Mouse (Mus musculus): ENCODE measurements around the gene Tbc1d12.
"Not testable (repeated sequence)": the region's sequence is repeated elsewhere in the genome, so short reads cannot be mapped to it uniquely, and the experiment has no call there.

Tbc1d12 gene

DNA sequence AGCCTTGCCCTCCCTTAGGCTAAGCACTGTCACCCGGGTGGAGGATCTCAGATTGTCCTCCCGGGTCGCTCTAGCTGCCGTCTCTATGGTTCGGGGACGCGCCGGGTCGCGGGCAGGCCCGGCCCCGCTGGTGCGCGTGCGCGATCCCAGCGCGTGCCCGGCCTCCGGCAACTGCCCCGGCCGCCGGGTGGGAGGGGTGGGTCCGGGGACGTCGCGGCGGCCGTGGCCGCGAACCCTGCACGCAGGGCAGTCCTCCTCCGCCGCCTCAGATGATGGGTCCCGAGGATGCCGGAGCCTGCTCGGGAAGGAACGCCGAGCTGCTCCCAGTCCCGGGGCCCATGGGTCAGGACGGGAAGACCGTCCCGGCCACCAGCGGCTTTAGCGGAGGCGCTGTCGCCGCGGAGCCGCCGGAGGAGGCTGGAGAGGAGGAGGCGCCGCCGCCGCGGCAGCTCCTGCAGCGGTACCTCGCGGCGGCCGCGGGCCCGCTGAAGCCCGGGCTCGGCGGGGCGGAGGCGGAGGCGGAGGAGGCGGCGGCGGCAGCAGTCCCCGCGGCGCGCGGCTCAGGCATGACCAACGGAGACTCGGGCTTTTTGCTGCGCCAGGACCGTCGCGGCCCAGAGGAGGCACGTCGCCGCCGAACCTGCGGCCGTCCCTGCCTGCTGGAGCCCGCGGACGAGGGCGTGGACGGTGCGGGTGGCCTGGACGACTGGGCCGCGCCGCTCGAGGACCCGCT, at the start of gene Tbc1d12:
Gene Tbc1d12, plus strand, starts transcription at position 142 of the 733 bp plus-strand sequence.
- DNase-seq, result peak; percentile 92 to 97

DNA sequence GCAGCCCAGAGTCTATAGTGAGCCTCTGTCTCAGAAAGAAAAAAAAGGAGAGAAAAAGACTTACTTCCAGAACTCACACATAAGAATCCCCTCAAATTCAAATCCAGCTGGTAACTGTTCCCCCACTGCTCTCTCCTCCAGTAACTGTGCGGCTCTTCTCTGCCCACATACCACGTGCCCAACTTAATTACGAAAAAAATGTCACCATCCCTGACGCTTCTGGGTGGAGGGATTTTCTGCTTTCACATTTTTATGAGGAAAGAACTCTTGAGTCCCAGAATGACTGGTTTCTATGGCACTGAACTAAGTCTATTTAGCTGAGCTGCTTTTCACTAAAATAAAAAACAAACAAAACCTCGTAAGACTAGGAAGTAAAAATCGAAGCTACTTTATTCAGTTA, 48.6 kb upstream of the Tbc1d12 start:
- no peak for DNase-seq

- no peak for DNase-seq
These were observed 42.8 kb upstream of the Tbc1d12 start for GRCm38 (mm10) chr19:38793563-38794045.

- DNase-seq, result no peak
These were observed 39.8 kb upstream of the Tbc1d12 start for GRCm38 (mm10) chr19:38796546-38796945.

GRCm38 (mm10) chr19:38798291-38798690, 38.1 kb upstream of the Tbc1d12 start:
- no peak for DNase-seq

- no peak for DNase-seq
These were observed 37.6 kb upstream of the Tbc1d12 start for GRCm38 (mm10) chr19:38798801-38799200.

DNA sequence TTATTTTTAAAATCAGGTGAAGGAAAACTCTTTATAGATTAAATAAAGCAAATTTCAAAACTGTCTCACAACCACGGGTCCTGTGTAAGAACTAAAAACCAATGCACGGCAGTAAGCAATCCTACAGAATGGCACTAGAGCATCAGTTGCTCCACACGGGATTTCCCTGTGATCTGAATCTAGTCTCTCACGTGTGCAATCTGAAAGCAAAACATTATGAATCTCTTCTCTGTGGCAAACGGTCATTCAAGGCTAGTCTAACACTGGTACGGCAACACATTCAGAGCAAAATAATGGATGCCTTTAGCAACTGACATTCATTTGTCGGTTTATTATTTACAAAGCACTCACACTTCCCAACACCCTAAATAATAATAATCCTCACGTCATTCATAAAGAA, 18.2 kb upstream of the Tbc1d12 start:
- no peak for DNase-seq

DNA sequence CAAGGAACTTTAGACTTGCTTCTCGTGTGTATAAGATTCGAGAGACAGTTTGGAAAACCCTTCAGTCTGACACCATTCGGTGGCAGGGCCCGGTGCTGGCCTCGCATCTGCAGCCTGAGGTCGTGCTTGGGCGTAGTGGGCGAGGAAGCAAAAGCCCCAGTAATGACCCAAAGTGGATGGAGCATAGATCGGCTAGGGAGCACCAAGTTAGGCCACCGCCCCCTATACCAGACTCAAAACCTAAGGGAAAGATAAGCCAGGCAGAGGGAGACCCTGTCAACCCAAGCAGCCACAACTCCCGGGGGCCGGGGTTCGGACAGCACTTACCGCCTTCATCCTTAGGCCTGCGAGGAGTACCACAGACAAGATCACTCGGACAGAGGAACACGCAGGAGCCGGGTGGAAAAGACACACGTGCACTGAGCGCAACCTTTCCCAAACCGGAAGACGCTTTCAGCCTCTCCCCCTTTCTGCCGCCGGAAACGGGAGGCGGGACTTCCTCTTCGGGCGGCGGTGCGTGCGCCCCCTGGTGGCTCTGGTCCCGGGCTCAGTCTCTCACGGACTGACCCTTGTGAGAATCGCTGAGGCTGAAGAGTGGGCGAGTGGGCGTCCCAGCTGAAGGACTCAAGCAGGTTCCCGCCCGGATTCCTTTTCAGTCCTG, 17.5 kb upstream of the Tbc1d12 start, which contains the start of gene Noc3l:
Gene Noc3l, minus strand, starts transcription at position 472 of the 661 bp plus-strand sequence.
- peak; percentile 93 to 95 for DNase-seq

DNA sequence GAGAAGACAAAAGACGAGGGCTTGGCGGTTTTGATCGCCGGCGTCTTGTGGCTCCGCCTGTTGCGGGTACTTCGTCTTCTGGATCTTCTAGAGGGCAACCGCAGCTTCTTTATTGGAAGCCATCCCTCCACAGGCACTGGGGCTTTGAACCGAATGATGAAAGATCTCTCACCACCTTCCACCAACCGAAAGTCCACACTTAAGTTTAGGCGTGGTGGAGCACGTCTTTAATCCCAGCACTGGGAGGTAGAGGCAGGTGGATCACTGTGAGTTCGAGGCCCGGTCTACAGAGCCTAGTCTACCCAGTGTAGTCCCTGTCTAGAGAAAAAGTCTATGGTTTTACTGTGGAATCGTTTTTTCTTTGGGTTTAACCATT, 17.0 kb upstream of the Tbc1d12 start:
- no peak for DNase-seq

DNA sequence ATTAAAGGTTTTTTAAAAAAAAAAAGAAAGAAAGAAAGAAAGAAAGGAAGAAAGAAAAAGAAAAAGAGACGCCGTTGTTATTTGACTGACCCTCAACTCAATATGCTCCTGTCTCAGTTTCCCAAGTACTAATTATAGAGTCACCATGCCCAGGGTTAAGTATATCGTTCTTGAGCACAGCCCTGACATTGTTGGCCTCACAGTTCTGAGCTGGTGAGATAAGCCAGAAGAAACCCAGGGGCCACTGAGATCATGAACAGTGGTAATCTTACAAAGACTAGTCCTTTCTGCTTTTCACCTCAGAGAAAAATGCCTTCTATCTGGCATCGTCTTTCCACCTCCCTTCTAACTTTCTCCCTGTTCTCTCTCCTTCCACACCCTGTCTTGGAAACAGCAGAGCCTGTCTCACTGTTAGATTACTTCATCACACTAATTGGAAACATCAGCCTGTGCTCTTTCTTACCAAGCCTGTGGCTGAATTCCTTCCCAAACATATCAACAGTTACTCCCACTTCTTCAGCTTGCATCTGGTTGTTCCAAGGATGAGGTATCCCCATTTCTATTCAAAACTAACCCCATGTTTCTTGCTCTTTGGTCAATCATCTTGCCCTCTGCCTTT, 16.1 kb upstream of the Tbc1d12 start:
- no peak for DNase-seq

DNA sequence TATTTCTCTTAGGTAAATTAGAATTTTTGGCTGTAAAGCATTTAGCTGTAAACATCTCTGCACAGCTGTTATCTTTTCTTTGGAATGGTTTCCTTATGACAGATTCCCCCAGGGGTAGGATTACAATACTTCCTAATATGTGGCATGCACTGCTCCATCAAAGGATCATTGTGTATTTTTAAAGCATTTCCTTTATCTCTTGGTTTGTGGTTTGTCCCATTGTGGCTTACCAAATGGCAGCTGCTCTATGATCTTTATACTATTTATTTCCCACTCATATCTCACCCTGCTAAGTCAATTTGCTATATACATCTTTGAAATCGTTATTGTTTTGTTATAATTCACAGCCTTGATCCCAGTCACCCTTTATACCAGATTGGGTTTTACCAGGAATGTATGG, 3.2 kb upstream of the Tbc1d12 start:
- no peak for DNase-seq

- no peak for DNase-seq
These were observed 318 bp upstream of the Tbc1d12 start for GRCm38 (mm10) chr19:38836084-38836437.

DNA sequence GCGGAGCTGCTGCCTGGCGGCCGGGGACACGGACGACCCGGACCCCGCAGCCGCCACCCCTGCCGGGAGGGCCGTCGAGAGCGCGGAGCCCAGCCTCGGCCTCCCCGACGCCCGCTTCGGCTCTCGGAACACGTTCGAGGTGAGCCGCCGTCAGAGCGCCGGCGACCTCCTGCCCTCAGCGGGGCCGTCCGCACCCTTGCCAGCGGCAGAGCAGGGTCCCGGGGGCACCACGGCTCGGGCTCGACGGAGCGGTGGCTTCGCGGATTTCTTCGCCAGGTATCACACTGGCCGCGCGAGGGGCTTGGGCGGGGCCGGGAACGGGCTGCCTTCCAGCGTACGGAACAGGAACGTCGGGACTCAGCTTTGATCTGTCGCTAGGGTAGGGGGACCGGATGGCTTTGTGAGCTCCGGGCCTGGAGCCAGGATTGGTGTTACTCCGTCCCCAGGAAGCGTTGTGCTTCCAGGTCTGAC, 827 bp downstream of the Tbc1d12 start:
- DNase-seq, result peak; percentile 75 to 81

DNA sequence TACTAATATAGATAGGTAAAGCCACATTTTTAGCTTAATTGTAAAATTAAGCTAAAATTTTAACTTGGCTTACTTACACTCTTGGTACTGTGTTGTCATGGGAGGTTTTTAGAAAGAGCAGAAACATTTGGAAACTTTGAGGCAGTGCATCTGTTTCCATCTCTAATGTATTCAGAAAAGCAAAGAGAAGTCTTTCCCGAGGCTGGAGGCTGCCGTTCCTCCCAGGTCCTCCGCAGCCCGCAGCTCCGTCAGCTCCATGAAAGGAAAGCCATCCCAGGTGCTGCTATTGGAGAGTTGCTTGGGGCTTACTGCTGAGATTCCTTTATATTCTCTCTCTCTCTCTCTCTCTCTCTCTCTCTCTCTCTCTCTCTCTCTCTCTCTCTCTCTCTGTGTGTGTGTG, 8.4 kb downstream of the Tbc1d12 start:
- no peak for DNase-seq

GRCm38 (mm10) chr19:38846373-38846772, 10.0 kb downstream of the Tbc1d12 start:
- DNase-seq, result no peak

GRCm38 (mm10) chr19:38858224-38858623, 21.8 kb downstream of the Tbc1d12 start:
- DNase-seq, result no peak

DNA sequence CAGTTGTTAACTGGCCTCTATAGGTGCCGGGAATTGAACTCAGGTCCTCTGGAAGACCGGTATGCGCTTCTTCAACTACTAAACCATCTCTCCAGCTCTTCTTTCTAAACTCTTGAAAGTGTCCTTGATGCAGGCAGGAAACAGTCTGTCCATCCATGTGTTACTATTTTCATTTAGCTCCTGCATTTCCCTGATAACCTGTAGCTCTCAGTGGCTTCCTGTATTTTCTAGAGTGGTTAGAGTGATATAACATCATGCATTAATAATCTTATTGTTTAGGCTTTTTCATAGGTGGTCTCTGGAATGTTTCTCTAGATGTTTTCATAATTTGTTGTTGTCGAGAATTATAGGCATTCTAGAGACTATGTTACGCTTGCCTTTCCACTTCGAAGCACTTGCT, 26.1 kb downstream of the Tbc1d12 start:
- no peak for DNase-seq

DNA sequence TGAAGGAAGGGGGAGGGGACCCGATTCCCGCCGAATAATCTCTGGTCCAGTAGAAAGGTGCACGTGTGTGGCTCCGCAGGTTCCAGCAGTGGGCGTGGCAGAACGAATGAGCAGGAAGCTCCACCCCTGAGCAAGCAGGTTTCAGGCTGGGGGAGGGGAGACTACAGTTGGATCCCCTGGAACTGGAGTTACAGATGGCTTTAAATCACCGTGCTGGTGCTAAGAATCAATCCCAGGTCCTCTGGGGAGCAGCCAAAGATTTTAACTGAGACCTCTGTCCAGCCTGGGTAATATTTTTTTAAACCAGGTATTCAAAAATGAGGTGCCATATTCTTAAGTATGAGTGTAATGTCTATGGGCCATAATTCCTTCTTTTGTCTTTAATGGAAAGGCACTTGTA, 38.4 kb downstream of the Tbc1d12 start:
- DNase-seq, result not testable (repeated sequence)

DNA sequence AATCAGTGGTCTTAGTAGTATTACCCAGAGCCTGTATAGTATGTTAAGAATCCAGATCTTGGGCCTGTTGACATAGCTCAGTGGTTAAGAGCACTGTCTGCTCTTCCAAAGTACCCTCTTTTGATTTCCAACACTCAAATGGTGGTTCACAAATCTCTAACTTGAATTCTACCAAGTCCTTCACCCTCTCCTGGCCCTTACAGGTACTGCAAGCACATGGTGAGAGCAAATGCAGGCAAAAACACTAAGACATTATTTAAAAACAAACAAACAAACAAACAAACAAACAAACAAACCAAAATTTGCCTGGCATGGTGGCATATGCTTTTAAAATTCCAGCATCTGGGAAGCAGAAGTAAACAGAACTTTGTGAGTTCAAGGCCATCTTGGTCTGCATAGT, 43.9 kb downstream of the Tbc1d12 start:
- DNase-seq, result peak in 1 of 2 experiments; percentile 7

- DNase-seq, result no peak
These were observed 65.1 kb downstream of the Tbc1d12 start for GRCm38 (mm10) chr19:38901146-38902135.

DNA sequence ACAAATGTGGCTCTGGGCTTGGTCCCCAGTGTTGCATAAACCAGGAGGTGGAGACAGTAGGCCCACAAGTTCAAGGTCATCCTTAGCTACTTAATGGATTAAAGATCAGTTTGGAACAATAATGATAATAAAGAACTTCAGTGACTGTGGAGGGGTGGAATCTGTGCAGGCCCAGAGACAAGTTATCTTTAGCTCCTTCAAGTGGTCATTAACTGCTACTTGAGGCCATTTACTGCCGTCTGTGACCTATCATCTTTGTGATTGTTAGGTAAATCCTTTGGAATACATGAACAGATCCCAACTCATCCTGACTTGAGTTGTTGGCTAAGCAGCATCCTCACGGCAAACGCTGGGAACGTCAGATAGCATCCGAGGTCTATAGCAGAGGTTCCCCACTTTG, 66.1 kb downstream of the Tbc1d12 start:
- DNase-seq, result no peak

DNA sequence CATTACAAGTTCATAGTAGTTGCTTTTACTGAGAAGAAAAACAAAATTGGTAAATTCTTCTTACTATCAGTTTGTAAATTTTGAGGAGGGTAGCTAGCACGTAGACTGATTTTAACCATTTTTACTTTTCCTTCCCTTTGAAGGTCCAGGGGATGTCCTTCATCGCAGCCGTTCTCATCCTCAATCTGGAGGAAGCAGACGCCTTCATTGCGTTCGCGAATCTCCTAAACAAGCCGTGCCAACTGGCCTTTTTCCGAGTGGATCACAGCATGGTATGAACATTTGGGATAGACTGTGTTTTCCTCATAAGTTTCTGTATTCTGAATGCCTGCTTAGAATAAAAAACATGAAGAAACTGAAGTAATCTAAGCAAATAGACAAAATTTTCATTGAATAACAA, 77.4 kb downstream of the Tbc1d12 start:
- DNase-seq, result no peak

GRCm38 (mm10) chr19:38914926-38915325, 78.5 kb downstream of the Tbc1d12 start:
- no peak for DNase-seq

All from kidney, postnatal 25 days (tissue).